Mouse (Mus musculus): ENCODE measurements around the gene Hist1h4j. TPM values are rescaled to one million over a fixed set of nuclear protein-coding genes. Genes with fewer than 3 reads are reported as not detected.
A peak's percentile ranks its signal among the peaks of the same experiment; 100 is the strongest.
"Not testable (repeated sequence)": the region's sequence is repeated elsewhere in the genome, so short reads cannot be mapped to it uniquely, and the experiment has no call there.

Gene Hist1h4j
- total RNA-seq, 2 experiments from 2014 or later, result 13.9 to 19.4 TPM

DNA sequence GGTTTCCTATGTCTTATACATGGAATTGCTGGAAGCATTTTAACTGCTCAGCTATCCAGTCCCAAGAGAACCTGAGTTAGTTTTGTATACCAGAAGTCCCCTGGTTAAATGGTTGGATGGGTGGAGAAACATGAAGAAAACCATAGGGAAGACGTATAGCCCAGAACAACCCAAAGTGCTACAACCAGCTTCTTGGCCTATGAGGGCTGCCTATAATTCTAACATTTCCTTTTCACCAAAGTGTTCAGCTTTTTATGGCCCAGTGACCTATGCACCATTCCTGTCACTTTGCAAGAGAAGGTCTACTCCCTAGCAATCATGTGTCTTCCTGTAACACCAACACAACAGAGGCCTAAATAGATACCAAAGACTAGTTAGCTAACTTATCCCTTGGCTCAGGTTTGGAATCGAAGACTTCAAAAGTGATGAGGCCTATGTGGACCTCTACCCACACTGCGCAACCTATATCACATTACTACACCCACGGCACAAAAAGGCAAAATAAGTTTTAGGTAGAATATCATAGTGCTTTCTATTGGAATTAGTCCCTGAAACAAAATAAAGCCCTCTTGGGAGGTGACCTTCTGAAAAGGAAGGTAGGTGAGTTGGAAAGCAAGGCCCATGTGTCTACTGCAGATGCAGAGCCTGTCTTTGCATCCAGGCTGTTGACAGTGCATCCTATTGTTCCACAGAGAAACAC, 16.3 kb upstream of the Hist1h4j start:
- TF ChIP-seq CTCF (IDR thresholded peaks at IDR 0.05), result no peak
- no peak for DNase-seq (ENCODE audit: extremely low spot score in 1 of 2, low spot score in 2 of 2)
- H3K4me3 ChIP-seq, result peak overlapping the region; percentile 38; the same call in 1 of the 2 replicates

DNA sequence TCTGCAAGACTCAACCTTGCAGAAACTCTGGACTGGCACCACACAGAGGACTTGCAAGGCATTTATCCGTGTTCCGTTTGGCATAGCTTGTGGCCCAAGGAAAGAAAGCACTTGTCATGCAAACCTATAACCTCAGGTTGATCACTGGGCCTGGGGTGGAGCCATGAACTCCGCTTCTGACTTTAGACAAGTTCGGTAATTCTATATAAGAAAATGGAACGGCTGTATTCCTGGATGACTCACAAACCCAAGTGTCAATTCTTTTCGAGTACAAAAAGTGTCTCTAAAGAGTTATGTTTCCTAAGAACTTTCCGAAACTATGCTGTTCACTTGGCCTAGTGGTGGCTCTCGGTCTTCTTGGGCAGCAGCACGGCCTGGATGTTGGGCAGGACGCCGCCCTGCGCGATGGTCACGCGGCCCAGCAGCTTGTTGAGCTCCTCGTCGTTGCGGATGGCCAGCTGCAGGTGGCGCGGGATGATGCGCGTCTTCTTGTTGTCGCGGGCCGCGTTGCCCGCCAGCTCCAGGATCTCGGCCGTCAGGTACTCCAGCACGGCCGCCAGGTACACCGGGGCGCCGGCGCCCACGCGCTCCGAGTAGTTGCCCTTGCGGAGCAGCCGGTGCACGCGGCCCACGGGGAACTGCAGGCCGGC, 13.6 kb upstream of the Hist1h4j start:
- H3K27ac ChIP-seq; DNase-seq (ENCODE audit: extremely low spot score in 1 of 2, low spot score in 2 of 2); intact Hi-C loops (cut with DNase I): not testable (repeated sequence)
- H3K4me3 ChIP-seq, result peak overlapping the region; percentile 46

More for the DNA sequence above, 16.3 kb upstream of the Hist1h4j start:
- H3K27ac ChIP-seq, result no peak overlapping the region
- intact Hi-C loops (cut with DNase I), result loop anchor here (1.0 to 10.0 kb wide), 4 partner anchors 16 to 1964 kb away; partner anchors contain the start of genes Hist1h2ac, Hist1h2bc and Hist1h4d

DNA sequence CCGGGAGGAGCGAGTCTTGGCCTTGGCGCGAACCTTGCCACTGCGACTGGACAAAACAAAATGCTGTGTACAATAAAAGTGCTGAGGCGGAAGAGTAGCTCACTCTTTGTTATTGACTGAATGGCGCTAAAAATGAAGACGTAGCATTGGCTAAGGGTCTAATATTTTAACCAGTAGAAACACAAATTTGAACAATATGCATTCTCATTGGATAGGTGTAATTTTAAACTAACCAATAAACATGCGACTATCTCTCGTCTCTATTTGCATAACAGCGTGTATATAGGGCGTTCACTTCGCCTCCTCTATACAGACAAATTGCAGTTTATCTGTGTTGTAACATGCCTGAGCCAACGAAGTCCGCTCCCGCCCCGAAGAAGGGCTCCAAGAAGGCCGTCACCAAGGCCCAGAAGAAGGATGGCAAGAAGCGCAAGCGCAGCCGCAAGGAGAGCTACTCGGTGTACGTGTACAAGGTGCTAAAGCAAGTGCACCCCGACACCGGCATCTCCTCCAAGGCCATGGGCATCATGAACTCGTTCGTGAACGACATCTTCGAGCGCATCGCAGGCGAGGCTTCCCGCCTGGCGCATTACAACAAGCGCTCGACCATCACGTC, 13.0 kb upstream of the Hist1h4j start, which contains the start of gene Hist1h2bm:
TSS of gene Hist1h2bm (plus strand) at position 288 of the 616 bp plus-strand sequence.
- not testable (repeated sequence) for H3K27ac ChIP-seq
- peak within 1 kb of the TSS; percentile 46 for H3K4me3 ChIP-seq
- intact Hi-C loops (cut with DNase I), result loop anchor here (2.0 kb wide), 1 partner anchor 57 kb away; no protein-coding TSS in a partner anchor
- DNase-seq (ENCODE audit: extremely low spot score in 1 of 2, low spot score in 2 of 2), result peak; percentile 56 to 62

DNA sequence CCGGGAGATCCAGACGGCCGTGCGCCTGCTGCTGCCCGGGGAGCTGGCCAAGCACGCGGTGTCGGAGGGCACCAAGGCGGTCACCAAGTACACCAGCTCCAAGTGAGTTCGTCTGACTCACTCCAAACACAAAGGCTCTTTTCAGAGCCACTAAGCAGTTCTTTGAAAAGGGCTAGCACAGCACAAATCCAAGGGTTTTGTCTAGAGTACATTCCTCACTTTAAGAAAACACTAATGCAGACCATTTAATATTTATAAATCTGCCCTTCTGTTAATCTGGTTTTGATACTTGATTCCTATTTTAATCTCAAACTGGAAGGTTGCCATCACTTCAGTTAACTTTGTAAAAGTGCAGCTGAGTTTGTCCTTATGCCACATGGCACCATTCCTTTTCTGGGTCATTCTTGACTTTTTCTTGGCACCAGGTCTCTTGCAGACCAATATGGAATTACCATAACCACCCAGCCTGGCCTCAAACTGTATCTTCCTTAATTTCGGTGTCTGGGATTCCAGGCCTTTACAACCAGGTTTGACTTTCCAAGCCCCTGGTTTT, 12.4 kb upstream of the Hist1h4j start:
- no peak for TF ChIP-seq CTCF (IDR thresholded peaks at IDR 0.05)
- intact Hi-C loops (cut with DNase I), result loop anchor here (2.0 kb wide), 1 partner anchor 56 kb away; no protein-coding TSS in a partner anchor

DNA sequence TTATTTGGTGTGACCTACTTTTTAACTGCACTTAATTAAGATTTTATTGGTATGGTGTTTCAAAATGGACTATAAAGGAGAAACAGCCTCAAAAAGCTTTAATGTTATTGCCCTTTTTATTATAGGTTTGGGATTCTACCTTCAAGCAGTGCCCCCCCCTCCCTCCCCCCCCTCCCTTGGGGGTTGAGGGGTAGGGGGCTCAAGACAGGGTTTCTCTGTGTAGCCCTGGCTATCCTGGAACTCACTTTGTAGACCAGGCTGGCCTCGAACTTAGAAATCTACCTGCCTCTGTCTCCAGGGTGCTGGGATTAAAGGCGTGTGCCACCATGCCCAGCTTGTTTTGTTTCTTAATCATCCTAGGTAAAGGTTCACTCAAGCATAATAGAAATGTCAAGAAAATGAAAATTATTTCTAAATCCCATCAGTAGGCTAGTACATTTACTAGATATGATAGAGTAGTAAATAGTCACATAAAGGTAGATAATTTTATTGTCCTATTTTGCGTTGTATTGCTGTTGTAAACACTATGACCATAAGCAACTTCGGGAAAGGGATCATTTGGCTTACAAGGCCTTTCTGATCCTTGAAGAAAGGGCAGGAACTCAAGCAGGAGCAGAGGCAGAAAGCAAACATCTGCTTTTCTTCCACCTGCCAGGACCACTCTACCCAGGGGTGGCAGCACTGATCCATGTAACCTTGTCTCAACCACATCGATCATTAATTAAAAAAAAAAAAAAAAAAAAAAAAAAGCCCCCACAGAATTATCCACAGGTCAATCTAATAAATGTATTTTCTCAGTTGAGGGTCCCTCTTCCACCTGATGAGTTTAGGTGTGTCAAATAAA, 11.6 kb upstream of the Hist1h4j start:
- Histone ChIP-seq H3K4me3 (no peak overlapping the region), H3K27ac (no peak overlapping the region)
- TF ChIP-seq CTCF (IDR thresholded peaks at IDR 0.05), result no peak; the same call in 1 of the 2 replicates
- intact Hi-C loops (cut with DNase I), result loop anchor here (2.0 kb wide), 1 partner anchor 56 kb away; no protein-coding TSS in a partner anchor
- no peak for DNase-seq (ENCODE audit: extremely low spot score in 1 of 2, low spot score in 2 of 2)

More for the DNA sequence above, 12.4 kb upstream of the Hist1h4j start:
- Histone ChIP-seq H3K27ac (no peak overlapping the region), H3K4me3 (peak overlapping the region; percentile 46)
- no peak for DNase-seq (ENCODE audit: extremely low spot score in 1 of 2, low spot score in 2 of 2)

DNA sequence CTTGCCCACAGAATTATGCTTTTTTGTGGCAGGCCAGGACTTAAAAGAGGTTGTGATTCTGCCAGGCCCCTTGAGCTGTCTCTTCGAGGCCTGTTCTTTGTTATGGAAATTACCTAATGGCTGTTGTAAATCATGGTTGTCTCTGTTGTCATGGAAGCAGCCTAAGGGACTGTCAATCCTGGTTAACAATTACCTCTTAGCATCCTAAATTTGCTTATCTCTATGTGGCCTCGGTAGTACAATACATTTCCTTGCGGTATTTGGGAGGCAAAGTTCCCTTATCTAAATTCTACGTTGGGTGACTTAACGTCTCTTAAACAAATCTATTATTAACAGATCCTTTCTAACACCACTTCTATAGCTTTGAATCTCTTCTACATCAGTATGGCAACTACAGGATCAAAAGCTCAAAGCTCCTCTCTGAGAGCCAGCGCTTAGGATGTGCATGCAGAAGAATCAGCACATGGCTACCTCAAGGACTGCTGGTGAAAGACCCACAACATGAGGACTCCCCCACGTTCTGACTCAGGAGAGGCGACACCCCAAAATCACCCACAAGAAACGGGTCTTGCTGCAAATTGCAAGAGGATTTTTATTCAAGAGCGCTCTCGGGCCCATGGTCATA, 6.8 kb upstream of the Hist1h4j start:
- H3K4me3 ChIP-seq, result no peak overlapping the region
- no peak for TF ChIP-seq CTCF (IDR thresholded peaks at IDR 0.05)
- H3K27ac ChIP-seq, result no peak overlapping the region
- no peak for DNase-seq (ENCODE audit: extremely low spot score in 1 of 2, low spot score in 2 of 2)
- intact Hi-C loops (cut with DNase I), result no loop called here

DNA sequence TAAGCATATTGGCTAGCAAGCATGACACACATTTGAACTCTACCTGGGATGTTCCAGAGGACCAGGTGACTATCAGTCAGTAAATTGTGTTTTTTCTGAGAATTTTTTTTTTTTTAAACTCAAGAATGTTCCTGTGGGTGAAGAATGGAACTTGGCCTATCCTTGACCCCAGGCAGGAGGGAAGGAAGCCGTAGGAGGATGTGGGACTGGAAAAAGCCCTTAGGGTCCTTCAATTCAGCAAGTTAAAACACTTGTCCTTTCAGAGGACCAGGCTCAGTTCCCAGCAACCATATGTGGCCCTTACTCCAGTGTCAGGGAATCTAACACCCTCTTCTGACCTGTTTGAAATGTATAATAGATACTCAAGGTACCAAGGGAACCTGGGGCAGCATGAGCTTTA, 5.3 kb upstream of the Hist1h4j start:
- intact Hi-C loops (cut with DNase I), result no loop called here
- no peak for TF ChIP-seq CTCF (IDR thresholded peaks at IDR 0.05)
- no peak overlapping the region for H3K27ac ChIP-seq

DNA sequence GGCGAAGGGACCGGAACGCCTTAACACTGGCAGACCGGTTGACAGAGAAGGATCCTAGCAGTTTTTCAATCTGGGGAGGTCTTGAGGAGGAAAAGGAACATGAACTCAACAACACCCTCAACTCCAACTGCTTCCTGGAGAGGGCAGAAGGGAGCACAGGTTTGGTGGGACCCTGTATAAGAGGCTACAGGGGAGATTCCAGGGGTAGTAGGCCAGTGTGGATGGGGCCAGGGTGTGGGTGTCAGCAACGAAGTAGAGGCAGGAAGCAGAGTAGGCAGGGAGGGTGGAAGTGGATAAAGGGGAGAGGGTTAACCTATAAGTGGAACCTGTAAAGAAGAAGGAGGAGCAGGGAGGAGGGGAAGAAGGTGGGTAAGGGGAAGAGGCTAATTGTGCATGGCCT, 1.4 kb upstream of the Hist1h4j start:
- intact Hi-C loops (cut with DNase I), result no loop called here
- no peak; the same call in 1 of the 2 replicates for TF ChIP-seq CTCF (IDR thresholded peaks at IDR 0.05)
- DNase-seq (ENCODE audit: extremely low spot score in 1 of 2, low spot score in 2 of 2), result no peak
- no peak overlapping the region for H3K4me3 ChIP-seq
- no peak overlapping the region for H3K27ac ChIP-seq

More for the DNA sequence above, 5.3 kb upstream of the Hist1h4j start:
- no peak overlapping the region for H3K4me3 ChIP-seq
- no peak for DNase-seq (ENCODE audit: extremely low spot score in 1 of 2, low spot score in 2 of 2)

DNA sequence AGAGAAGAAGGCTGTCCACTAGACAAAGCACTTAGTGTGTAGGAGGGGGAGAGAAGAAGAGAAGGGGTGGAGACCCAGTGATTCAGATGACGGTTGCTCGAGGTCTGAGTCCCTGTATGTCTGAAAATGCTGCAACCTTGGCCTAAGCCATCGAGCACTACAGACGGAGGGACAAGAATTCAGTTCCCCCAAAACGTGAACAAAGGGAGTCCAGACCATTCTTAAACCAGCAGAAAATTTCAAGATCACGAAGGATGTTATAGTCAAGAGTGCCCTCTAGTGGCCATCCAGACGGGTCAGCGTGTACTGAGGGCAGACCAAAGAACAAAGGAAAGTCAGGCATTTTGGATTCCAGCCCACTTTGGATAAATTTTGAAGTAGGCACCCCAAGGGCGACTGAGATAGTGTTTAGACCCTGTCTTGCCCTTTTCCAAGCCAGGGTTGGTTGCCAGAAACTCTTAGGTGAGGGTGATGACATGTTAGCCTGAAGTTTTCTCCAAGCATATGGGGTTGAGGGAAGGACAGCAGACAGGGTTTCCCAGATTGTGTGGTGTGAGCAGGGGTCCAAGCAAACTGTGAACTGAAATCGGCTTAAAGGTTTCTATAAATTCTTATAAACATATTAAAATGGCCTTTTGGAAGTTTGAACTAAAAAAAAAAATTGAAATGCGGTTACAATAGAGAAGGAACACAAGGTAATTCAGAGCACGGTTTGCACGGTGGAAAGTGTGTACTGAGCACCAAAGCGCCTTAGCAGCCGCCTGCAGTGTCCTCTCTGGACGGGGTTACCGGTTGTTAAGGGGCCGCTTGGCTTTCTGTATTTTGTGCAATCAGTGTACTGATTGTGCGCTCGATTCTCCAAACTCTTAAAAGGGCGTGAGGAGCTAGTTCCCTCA, 606 bp upstream of the Hist1h4j start:
- DNase-seq (ENCODE audit: extremely low spot score in 1 of 2, low spot score in 2 of 2), result peak; percentile 61 to 66
- H3K27ac ChIP-seq, result peak overlapping the region; percentile 63
- intact Hi-C loops (cut with DNase I), result loop anchor here (1.0 kb wide), 2 partner anchors 16 kb away; partner anchors contain the start of gene Hist1h4k
- peak; percentile 89 for TF ChIP-seq CTCF (IDR thresholded peaks at IDR 0.05)
- H3K4me3 ChIP-seq, result peak overlapping the region; percentile 48

DNA sequence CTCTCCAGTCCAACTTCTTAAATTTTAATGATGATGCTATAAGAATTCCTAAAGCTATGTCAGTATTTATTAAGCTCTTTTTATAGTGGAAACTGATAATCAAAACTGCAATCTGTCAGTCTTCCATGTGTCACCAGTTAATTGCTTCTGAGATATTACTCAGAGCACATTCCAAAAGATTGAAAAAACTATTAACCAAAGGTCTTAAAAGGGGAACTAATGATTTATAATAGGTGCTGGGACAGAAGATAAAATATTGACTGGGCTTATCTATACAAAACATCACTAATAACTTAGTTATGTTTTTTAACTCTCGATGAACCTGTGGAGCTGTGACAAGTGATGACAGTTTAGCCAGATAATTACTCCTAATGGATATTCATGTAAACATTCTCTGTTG, 10.1 kb downstream of the Hist1h4j start:
- Histone ChIP-seq H3K4me3 (no peak overlapping the region), H3K27ac (no peak overlapping the region)
- no peak for DNase-seq (ENCODE audit: extremely low spot score in 1 of 2, low spot score in 2 of 2)
- no peak for TF ChIP-seq CTCF (IDR thresholded peaks at IDR 0.05)
- intact Hi-C loops (cut with DNase I), result no loop called here

Data from left cerebral cortex, adult 2 months (tissue).